Mouse (Mus musculus) right cerebral cortex, postnatal 10 days (tissue): ENCODE measurements around the gene Mindy4b-ps.
"Not testable (repeated sequence)": the region's sequence is repeated elsewhere in the genome, so short reads cannot be mapped to it uniquely, and the experiment has no call there.

Source experiments
- DNase-seq, 2 experiments: peaks; one replicate each; pipeline ENCODE4 v3.0.0; 2021; ENCODE audit warnings: low spot score in 2 of 2

Gene Mindy4b-ps

GRCm38 (mm10) chr3:58822211-58822610, at the start of gene Mindy4b-ps:
Mindy4b-ps (minus strand) TSS chr3:58822311.
- DNase-seq = no peak

GRCm38 (mm10) chr3:58871882-58872281, 49.8 kb upstream of the Mindy4b-ps start:
- DNase-seq = not testable (repeated sequence)

GRCm38 (mm10) chr3:58865690-58866089, 43.6 kb upstream of the Mindy4b-ps start:
- DNase-seq = peak in 1 of 2 experiments; percentile 33

- no peak for DNase-seq
Observed at GRCm38 (mm10) chr3:58862976-58863375, 40.9 kb upstream of the Mindy4b-ps start.

- DNase-seq = no peak
Observed at GRCm38 (mm10) chr3:58843415-58843814, 21.3 kb upstream of the Mindy4b-ps start.

- DNase-seq = no peak
Observed at GRCm38 (mm10) chr3:58833442-58834160, 11.5 kb upstream of the Mindy4b-ps start.

- no peak for DNase-seq
Observed at GRCm38 (mm10) chr3:58832888-58833287, 10.8 kb upstream of the Mindy4b-ps start.

- DNase-seq = no peak
Observed at GRCm38 (mm10) chr3:58831586-58831985, 9.5 kb upstream of the Mindy4b-ps start.

- no peak for DNase-seq
Observed at GRCm38 (mm10) chr3:58829926-58830325, 7.8 kb upstream of the Mindy4b-ps start.

- no peak for DNase-seq
Observed at GRCm38 (mm10) chr3:58828366-58829153, 6.4 kb upstream of the Mindy4b-ps start.

GRCm38 (mm10) chr3:58826266-58826665, 4.2 kb upstream of the Mindy4b-ps start:
- DNase-seq = no peak

GRCm38 (mm10) chr3:58817337-58817736, 4.8 kb downstream of the Mindy4b-ps start:
- peak in 1 of 2 experiments; percentile 27 for DNase-seq

GRCm38 (mm10) chr3:58814191-58814590, 7.9 kb downstream of the Mindy4b-ps start:
- no peak for DNase-seq

- DNase-seq = no peak
Observed at GRCm38 (mm10) chr3:58810353-58810752, 11.8 kb downstream of the Mindy4b-ps start.

GRCm38 (mm10) chr3:58809111-58809915, 12.8 kb downstream of the Mindy4b-ps start:
- no peak for DNase-seq

- DNase-seq = no peak
Observed at GRCm38 (mm10) chr3:58808636-58809035, 13.5 kb downstream of the Mindy4b-ps start.

GRCm38 (mm10) chr3:58804745-58805144, 17.4 kb downstream of the Mindy4b-ps start:
- no peak for DNase-seq

- DNase-seq = no peak
Observed at GRCm38 (mm10) chr3:58798676-58799075, 23.4 kb downstream of the Mindy4b-ps start.

GRCm38 (mm10) chr3:58798245-58798644, 23.9 kb downstream of the Mindy4b-ps start:
- no peak for DNase-seq

- DNase-seq = peak; percentile 49 to 52
Observed at GRCm38 (mm10) chr3:58789473-58789872, 32.6 kb downstream of the Mindy4b-ps start.

- no peak for DNase-seq
Observed at GRCm38 (mm10) chr3:58789033-58789432, 33.1 kb downstream of the Mindy4b-ps start.

GRCm38 (mm10) chr3:58786470-58786869, 35.6 kb downstream of the Mindy4b-ps start:
- DNase-seq = no peak
